Mouse (Mus musculus) neural tube, embryonic 13.5 days (tissue): ENCODE results near the gene Pde6c. TPM values are rescaled to one million over a fixed set of nuclear protein-coding genes. Genes with fewer than 3 reads are reported as not detected.

Experiments used
- ATAC-seq: fragments of 200-750 bp; cut with Nextera tagmentation; 2 replicates; pipeline ENCODE4 v1.8.0; 2017; ENCODE audit warnings: low read depth, mild to moderate bottlenecking, moderate TSS enrichment, moderate library complexity
- H3K27ac ChIP-seq: fragments of 300-500 bp; sonication (generic); replicated peaks from 2 replicates; pipeline ENCODE4 v1.5.1; 2015; ENCODE audit warnings: moderate library complexity, mild to moderate bottlenecking, inconsistent platforms
- H3K27me3 ChIP-seq: fragments of 300-500 bp; sonication (generic); 2 replicates; pipeline ENCODE4 v1.6.1; 2015; ENCODE audit warnings: mild to moderate bottlenecking, inconsistent platforms
- H3K36me3 ChIP-seq: fragments of 300-500 bp; sonication (generic); 2 replicates; pipeline ENCODE4 v1.6.1; 2015; ENCODE audit warnings: mild to moderate bottlenecking, inconsistent platforms
- H3K4me1 ChIP-seq: fragments of 300-500 bp; sonication (generic); replicated peaks from 2 replicates; pipeline ENCODE4 v1.6.1; 2015; ENCODE audit warnings: inconsistent platforms
- H3K4me2 ChIP-seq: fragments of 300-500 bp; sonication (generic); 2 replicates; pipeline ENCODE4 v1.6.1; 2015; ENCODE audit warnings: inconsistent platforms, mild to moderate bottlenecking, moderate library complexity
- H3K4me3 ChIP-seq: fragments of 300-500 bp; sonication (generic); 2 replicates; pipeline ENCODE4 v1.5.1; 2015; ENCODE audit warnings: mild to moderate bottlenecking, inconsistent platforms
- H3K9ac ChIP-seq: fragments of 300-500 bp; sonication (generic); 2 replicates; pipeline ENCODE4 v1.6.1; 2015; ENCODE audit warnings: moderate library complexity, mild to moderate bottlenecking, inconsistent platforms
- H3K9me3 ChIP-seq: fragments of 300-500 bp; sonication (generic); 2 replicates; pipeline ENCODE4 v1.6.1; 2016; ENCODE audit warnings: inconsistent platforms
- WGBS: fragments of 180-500 bp; shearing (Covaris S2); methylation state at CpG from one replicate; pipeline ENCODE4 v1.1.7; 2015; 5-methylcytosine and 5-hydroxymethylcytosine counted together
- polyA plus RNA-seq: library from polyadenylated mRNA; unstranded; fragments of >200 nt; fragmentation: Nextera tagmentation; extraction: Ambion mirVana; gene quantifications from 2 replicates; pipeline ENCODE4 v1.2.1, GENCODE M21; 2015

Gene Pde6c
- 0.14 TPM in 1 of 2 replicates, not detected in the other for polyA plus RNA-seq

GRCm38 (mm10) chr19:38132481-38132880 is at the start of gene Pde6c:
Gene Pde6c (plus strand): TSS chr19:38132781.
- Histone ChIP-seq H3K27ac (no peak within 1 kb of the TSS), H3K9me3 (no peaks in the 10 kb centered on the region), H3K4me2 (no peak within 1 kb of the TSS), H3K36me3 (no peaks in the 10 kb centered on the region), H3K4me1 (no peaks in the 10 kb centered on the region), H3K27me3 (no peaks in the 10 kb centered on the region), H3K9ac (no peak within 1 kb of the TSS), H3K4me3 (no peak within 1 kb of the TSS)
- 82% methylated on average over 6 of the region's 6 CpGs for WGBS
- ATAC-seq = no peak

- ATAC-seq = no peak
- Histone ChIP-seq H3K27me3 (no peaks in the 10 kb centered on the region), H3K4me3 (no peak overlapping the region), H3K36me3 (no peaks in the 10 kb centered on the region), H3K9ac (no peak overlapping the region), H3K4me2 (no peak overlapping the region), H3K9me3 (no peaks in the 10 kb centered on the region), H3K4me1 (peaks cover 4% of the 10 kb centered on the region; the same call in 1 of the 2 replicates), H3K27ac (no peak overlapping the region)
- WGBS = 72% methylated on average over 5 of the region's 5 CpGs
These were observed 49.6 kb upstream of the Pde6c start for GRCm38 (mm10) chr19:38082931-38083525.

GRCm38 (mm10) chr19:38085841-38086240 is 46.7 kb upstream of the Pde6c start:
- Histone ChIP-seq H3K27ac (no peak overlapping the region), H3K27me3 (no peaks in the 10 kb centered on the region), H3K9ac (no peak overlapping the region), H3K4me2 (no peak overlapping the region), H3K36me3 (no peaks in the 10 kb centered on the region), H3K4me3 (no peak overlapping the region), H3K4me1 (peaks cover 4% of the 10 kb centered on the region; the same call in 1 of the 2 replicates), H3K9me3 (no peaks in the 10 kb centered on the region)
- 90% methylated on average over 4 of the region's 4 CpGs for WGBS
- ATAC-seq = no peak

GRCm38 (mm10) chr19:38086948-38087551 is 45.5 kb upstream of the Pde6c start:
- H3K4me3 ChIP-seq = no peak overlapping the region
- H3K9me3 ChIP-seq = no peaks in the 10 kb centered on the region
- no peak overlapping the region for H3K4me2 ChIP-seq
- ATAC-seq = peak; percentile 56; the same call in 1 of the 2 replicates
- H3K27ac ChIP-seq = no peak overlapping the region
- peaks cover 10% of the 10 kb centered on the region for H3K4me1 ChIP-seq
- H3K9ac ChIP-seq = no peak overlapping the region
- H3K27me3 ChIP-seq = no peaks in the 10 kb centered on the region
- 61% methylated on average over 11 of the region's 11 CpGs for WGBS
- no peaks in the 10 kb centered on the region for H3K36me3 ChIP-seq

- ATAC-seq = no peak
- Histone ChIP-seq H3K27me3 (0 out of 2 replicates have a peak, but pooled peaks cover 5% of the 10 kb centered on the region), H3K9me3 (no peaks in the 10 kb centered on the region), H3K36me3 (no peaks in the 10 kb centered on the region), H3K27ac (no peak overlapping the region), H3K9ac (no peak overlapping the region), H3K4me2 (no peak overlapping the region), H3K4me3 (no peak overlapping the region), H3K4me1 (peaks cover 10% of the 10 kb centered on the region)
- WGBS = 88% methylated on average over 8 of the region's 8 CpGs
These were observed 43.2 kb upstream of the Pde6c start for GRCm38 (mm10) chr19:38089358-38089757.

- no peak for ATAC-seq
- WGBS = 20% methylated on average over 4 of the region's 4 CpGs
- no peak overlapping the region for H3K4me2 ChIP-seq
- H3K27me3 ChIP-seq = peaks cover 21% of the 10 kb centered on the region
- peaks cover 10% of the 10 kb centered on the region for H3K4me1 ChIP-seq
- H3K9ac ChIP-seq = no peak overlapping the region
- H3K36me3 ChIP-seq = no peaks in the 10 kb centered on the region
- no peak overlapping the region for H3K27ac ChIP-seq
- H3K9me3 ChIP-seq = no peaks in the 10 kb centered on the region
- no peak overlapping the region for H3K4me3 ChIP-seq
These were observed 41.0 kb upstream of the Pde6c start for GRCm38 (mm10) chr19:38091512-38091985.

- Histone ChIP-seq H3K27ac (no peak overlapping the region), H3K27me3 (peaks cover 49% of the 10 kb centered on the region), H3K9me3 (no peaks in the 10 kb centered on the region), H3K36me3 (no peaks in the 10 kb centered on the region), H3K4me2 (no peak overlapping the region), H3K9ac (no peak overlapping the region), H3K4me1 (peaks cover 14% of the 10 kb centered on the region), H3K4me3 (no peak overlapping the region)
- 15% methylated on average over 4 of the region's 4 CpGs for WGBS
- no peak for ATAC-seq
These were observed 36.4 kb upstream of the Pde6c start for GRCm38 (mm10) chr19:38096231-38096630.

- 1% methylated on average over 76 of the region's 77 CpGs for WGBS
- Histone ChIP-seq H3K4me2 (peak within 1 kb of the TSS; percentile 59), H3K27me3 (peaks cover 49% of the 10 kb centered on the region), H3K9ac (peak within 1 kb of the TSS; percentile 47; the same call in 1 of the 2 replicates), H3K9me3 (no peaks in the 10 kb centered on the region), H3K36me3 (no peaks in the 10 kb centered on the region), H3K4me3 (peak within 1 kb of the TSS; percentile 31), H3K27ac (no peak within 1 kb of the TSS), H3K4me1 (peaks cover 8% of the 10 kb centered on the region)
- ATAC-seq = peak; percentile 27; the same call in 1 of the 2 replicates
These were observed 35.5 kb upstream of the Pde6c start, which contains the start of gene Ffar4 for GRCm38 (mm10) chr19:38096858-38097758. Gene Ffar4 (plus strand): TSS chr19:38097071.

GRCm38 (mm10) chr19:38107871-38108270 is 24.7 kb upstream of the Pde6c start:
- no peak overlapping the region for H3K27ac ChIP-seq
- H3K9ac ChIP-seq = no peak overlapping the region
- H3K9me3 ChIP-seq = no peaks in the 10 kb centered on the region
- no peaks in the 10 kb centered on the region for H3K27me3 ChIP-seq
- WGBS = 93% methylated on average over 4 of the region's 4 CpGs
- H3K36me3 ChIP-seq = no peaks in the 10 kb centered on the region
- no peak overlapping the region for H3K4me3 ChIP-seq
- H3K4me2 ChIP-seq = no peak overlapping the region
- ATAC-seq = no peak
- H3K4me1 ChIP-seq = no peaks in the 10 kb centered on the region

GRCm38 (mm10) chr19:38109506-38110242 is 22.9 kb upstream of the Pde6c start:
- WGBS = 91% methylated on average over 15 of the region's 15 CpGs
- H3K4me1 ChIP-seq = no peaks in the 10 kb centered on the region

GRCm38 (mm10) chr19:38111056-38111455 is 21.5 kb upstream of the Pde6c start:
- no peak for ATAC-seq
- Histone ChIP-seq H3K27ac (no peak overlapping the region), H3K36me3 (no peaks in the 10 kb centered on the region), H3K9ac (no peak overlapping the region), H3K27me3 (no peaks in the 10 kb centered on the region), H3K4me1 (no peaks in the 10 kb centered on the region), H3K4me3 (no peak overlapping the region), H3K4me2 (no peak overlapping the region), H3K9me3 (no peaks in the 10 kb centered on the region)
- 85% methylated on average over 8 of the region's 8 CpGs for WGBS

More at GRCm38 (mm10) chr19:38109506-38110242, 22.9 kb upstream of the Pde6c start:
- H3K4me2 ChIP-seq = no peak overlapping the region
- H3K36me3 ChIP-seq = no peaks in the 10 kb centered on the region
- ATAC-seq = no peak
- no peak overlapping the region for H3K27ac ChIP-seq
- H3K9me3 ChIP-seq = no peaks in the 10 kb centered on the region
- no peaks in the 10 kb centered on the region for H3K27me3 ChIP-seq
- no peak overlapping the region for H3K4me3 ChIP-seq
- H3K9ac ChIP-seq = no peak overlapping the region
